Mouse (Mus musculus) liver, adult 10 weeks (tissue): Measurements from ENCODE around the gene Psmb4. TPM values are rescaled to one million over a fixed set of nuclear protein-coding genes. Genes with fewer than 3 reads are reported as not detected.

Source experiments
- polyA plus RNA-seq: library from polyadenylated mRNA; stranded (reverse); fragments of 350-450 nt; fragmentation: Illumina TruSeq; extraction: RNeasy Lipid Tissue Mini Kit (QIAGEN cat#74804); gene quantifications from one replicate; pipeline ENCODE4 v1.2.3, GENCODE M21; 2014; ENCODE audit warnings: low read depth, low replicate concordance

The Psmb4 gene
- 71.9 TPM for polyA plus RNA-seq

DNA sequence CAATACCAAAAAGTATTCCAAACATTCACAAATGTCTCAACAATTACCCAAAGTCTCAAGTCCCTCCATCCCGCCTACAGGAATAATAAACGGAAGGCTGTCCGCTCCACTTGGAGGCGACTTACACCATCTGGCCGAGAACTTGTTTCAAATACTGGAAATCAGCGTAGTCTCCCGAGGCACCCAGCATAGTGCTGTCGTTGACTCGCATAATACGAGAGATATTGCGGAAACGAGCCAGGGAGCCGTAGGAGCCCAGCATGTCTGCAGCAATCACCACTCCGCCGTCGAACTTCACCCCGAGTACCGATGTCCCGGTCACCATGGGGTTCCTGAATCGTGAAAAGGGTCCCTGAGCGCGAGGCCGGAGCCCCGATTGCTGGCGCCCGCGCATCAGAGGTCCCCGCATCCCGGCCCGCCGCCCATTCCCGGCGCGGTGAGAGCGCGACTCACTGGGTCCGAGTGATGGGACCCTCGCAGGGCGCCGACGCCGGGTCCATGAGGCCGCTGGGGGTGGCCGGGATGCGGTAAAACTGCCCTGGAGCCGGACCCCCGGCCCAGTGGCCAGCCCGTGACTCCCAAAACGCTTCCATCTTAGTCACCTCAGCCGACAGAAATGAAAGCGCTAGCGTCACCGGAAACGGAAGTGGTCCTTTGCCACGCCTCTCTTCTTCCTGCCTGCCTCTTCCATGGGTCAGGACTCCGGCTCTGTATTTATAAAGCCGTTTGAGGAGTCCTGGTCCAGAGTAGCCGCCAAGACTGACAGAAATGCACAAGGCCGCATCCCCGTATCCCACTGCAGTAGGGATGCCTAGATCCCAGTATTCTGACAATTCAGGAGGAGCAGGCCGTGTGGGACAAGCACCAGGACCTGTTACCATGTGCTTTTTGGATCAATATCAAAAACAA, at the start of gene Psmb4:
TSS of gene Psmb4 (minus strand) at position 646 of the 909 bp plus-strand sequence.

DNA sequence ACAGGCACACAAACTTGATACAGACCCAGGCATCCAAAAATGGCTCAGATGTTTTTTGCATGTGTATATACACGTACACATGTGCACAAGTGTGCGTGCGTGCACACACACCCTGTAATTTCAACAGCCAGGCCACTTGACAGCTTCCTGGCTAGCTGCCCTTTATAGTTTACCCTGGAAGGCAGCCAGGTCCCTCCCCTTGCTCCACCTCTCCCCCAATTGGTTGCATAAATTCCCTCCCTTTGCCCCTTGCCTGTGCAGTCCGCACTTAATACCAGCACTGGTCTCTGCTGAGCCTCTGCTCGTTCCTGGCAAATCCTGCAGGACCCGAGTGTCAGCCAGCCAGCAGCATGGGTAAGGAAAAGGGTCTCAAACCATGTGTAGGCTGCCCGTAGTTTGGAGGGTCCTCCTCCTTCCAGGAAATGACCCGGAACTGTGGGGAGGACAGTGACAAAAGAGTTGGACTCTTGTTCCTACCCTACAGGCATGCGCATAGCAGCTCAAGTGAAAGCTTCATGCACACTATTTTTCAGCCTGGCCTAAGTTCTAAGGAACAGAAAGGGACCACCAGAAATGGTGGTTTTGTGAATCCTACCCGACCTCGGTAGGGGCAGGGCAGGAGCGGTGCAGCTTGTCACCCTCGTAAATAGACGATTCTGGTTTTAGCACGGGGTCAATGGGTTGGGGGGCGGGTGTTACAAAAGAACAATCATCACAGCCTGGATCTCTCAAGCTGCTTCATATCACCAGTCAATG, 46.2 kb upstream of the Psmb4 start, which contains the start of gene Selenbp1:
TSS of gene Selenbp1 (plus strand) at position 248 of the 756 bp plus-strand sequence.

DNA sequence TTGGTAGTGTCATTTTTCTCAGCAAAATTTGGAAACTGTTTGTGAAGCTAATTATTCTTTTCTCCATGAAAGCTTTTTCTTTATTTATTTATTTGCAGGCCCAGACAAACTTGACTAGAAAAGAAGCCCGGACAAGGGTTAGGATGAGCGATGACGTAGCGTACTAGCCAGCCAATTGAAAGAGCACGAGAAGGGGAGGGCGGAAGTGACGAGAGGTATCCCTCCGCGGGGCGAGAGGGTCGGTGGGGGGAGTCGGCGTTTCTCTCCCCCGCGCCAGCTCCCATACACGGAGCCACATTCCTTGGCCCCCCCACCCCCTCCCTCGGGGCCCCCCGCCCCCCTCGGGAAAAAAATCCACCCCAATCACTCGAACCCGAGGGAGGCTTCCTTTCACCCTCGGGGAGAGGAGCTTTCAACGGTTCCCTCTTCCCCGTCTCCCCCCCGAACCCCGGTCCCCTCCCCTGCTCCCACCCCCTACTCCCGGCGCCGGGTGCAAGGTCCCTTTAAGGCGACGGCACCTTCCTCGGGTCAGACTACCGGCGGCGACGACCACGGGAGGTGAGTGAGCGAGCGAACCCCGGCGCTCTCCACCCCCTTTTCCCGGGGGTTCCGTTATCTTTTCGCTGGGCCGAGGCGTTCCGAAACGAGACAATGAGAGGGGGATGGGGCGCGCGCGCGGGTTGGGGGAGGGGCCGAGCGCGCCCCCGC, 49.4 kb downstream of the Psmb4 start, which contains the start of gene Pogz:
TSS of gene Pogz (plus strand) at position 385 of the 708 bp plus-strand sequence.

Other genes with a start within 250 kb of the Psmb4 start
- not detected for gene Gm10972, start 243.8 kb downstream of the Psmb4 start, polyA plus RNA-seq
- gene Tuft1, start 228.1 kb downstream of the Psmb4 start, polyA plus RNA-seq, result 2.0 TPM
- 4.8 TPM for gene Selenbp2, start 193.4 kb downstream of the Psmb4 start, polyA plus RNA-seq
- 7.0 TPM for gene Cgn, start 100.5 kb downstream of the Psmb4 start, polyA plus RNA-seq
- gene Pogz, start 49.4 kb downstream of the Psmb4 start, polyA plus RNA-seq, result 5.7 TPM
- 41.9 TPM for gene Selenbp1, start 46.1 kb upstream of the Psmb4 start, polyA plus RNA-seq
- gene Rfx5, start 67.1 kb upstream of the Psmb4 start, polyA plus RNA-seq, result 9.8 TPM
- 11.2 TPM for gene Pi4kb, start 87.8 kb upstream of the Psmb4 start, polyA plus RNA-seq
- gene Zfp687, start 128.5 kb upstream of the Psmb4 start, polyA plus RNA-seq, result 1.3 TPM
- gene Psmd4, start 155.7 kb upstream of the Psmb4 start, polyA plus RNA-seq, result 14.5 TPM
- 5.5 TPM for gene Pip5k1a, start 220.0 kb upstream of the Psmb4 start, polyA plus RNA-seq
- gene Vps72, start 224.1 kb upstream of the Psmb4 start, polyA plus RNA-seq, result 4.8 TPM
- gene Tmod4, start 237.5 kb upstream of the Psmb4 start, polyA plus RNA-seq, result not detected
- gene Scnm1, start 247.1 kb upstream of the Psmb4 start, polyA plus RNA-seq, result 11.2 TPM
- gene Lysmd1, start 247.1 kb upstream of the Psmb4 start, polyA plus RNA-seq, result 2.8 TPM